Mouse (Mus musculus): ENCODE results near the gene Retreg3. TPM values are rescaled to one million over a fixed set of nuclear protein-coding genes. Genes with fewer than 3 reads are reported as not detected.
A peak's percentile ranks its signal among the peaks of the same experiment; 100 is the strongest.

The Retreg3 gene
- polyA plus RNA-seq, 3 experiments from 2014 or later: 15.1 to 26.8 (median 21.4) TPM

- no peak for ATAC-seq
Observed at GRCm38 (mm10) chr11:101050359-101050758, 69.3 kb downstream of the Retreg3 start.

GRCm38 (mm10) chr11:101047502-101047901 lies 72.2 kb downstream of the Retreg3 start:
- ATAC-seq: peak; percentile 43

DNA sequence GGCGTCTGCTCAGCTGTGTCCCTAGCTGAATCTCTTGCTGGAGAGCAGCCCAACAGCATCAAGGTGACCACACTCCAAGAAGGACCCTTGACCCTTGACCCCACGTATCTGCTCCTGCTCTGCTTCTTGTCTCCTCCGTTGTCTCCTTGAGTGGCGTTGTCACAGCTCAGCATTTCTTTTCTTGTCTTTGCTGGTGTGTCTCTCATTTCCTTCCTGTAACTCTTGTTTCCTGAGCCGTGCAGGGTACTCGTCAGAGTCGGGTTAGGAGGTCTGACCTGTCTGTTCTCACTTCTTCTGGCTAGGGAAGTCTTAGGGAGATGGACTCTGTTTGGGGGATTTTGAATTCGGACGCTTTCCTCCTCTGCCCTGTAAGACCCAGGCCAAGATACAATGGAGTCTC lies 73.3 kb downstream of the Retreg3 start:
- no peak for ATAC-seq

Other genes with a start within 250 kb of the Retreg3 start
- 100 to 1,000 TPM in 1 of 3 experiments, 10 to 100 TPM in 2; 79.3 to 111 (median 99.2) TPM for gene Stat3, start 180.4 kb downstream of the Retreg3 start, polyA plus RNA-seq (2017; shearing (Covaris generic))
- under 1 TPM in 2 of 3 experiments, not detected in 1; 0.09 to 0.26 TPM for gene Cavin1, start 149.0 kb downstream of the Retreg3 start, polyA plus RNA-seq (2017; shearing (Covaris generic))
- gene Atp6v0a1, start 110.4 kb downstream of the Retreg3 start, polyA plus RNA-seq (2017; shearing (Covaris generic)): 1 to 10 TPM; 1.3 to 7.7 (median 6.8) TPM
- 1 to 10 TPM; 4.4 to 7.3 (median 5.7) TPM for gene Naglu, start 49.9 kb downstream of the Retreg3 start, polyA plus RNA-seq (2017; shearing (Covaris generic))
- gene Hsd17b1, start 41.5 kb downstream of the Retreg3 start, polyA plus RNA-seq (2017; shearing (Covaris generic)): under 1 TPM in 1 of 3 experiments, not detected in 2; 0.26 TPM
- 10 to 100 TPM; 16.5 to 21.0 (median 18.2) TPM for gene Coasy, start 37.3 kb downstream of the Retreg3 start, polyA plus RNA-seq (2017; shearing (Covaris generic))
- gene Mlx, start 32.6 kb downstream of the Retreg3 start, polyA plus RNA-seq (2017; shearing (Covaris generic)): 10 to 100 TPM; 61.9 to 74.3 (median 66.5) TPM
- gene Psmc3ip, start 24.5 kb downstream of the Retreg3 start, polyA plus RNA-seq (2017; shearing (Covaris generic)): 10 to 100 TPM in 1 of 3 experiments, 1 to 10 TPM in 2; 7.7 to 19.7 (median 10.0) TPM
- gene Tubg1, start within 50 bp of the Retreg3 start, polyA plus RNA-seq (2017; shearing (Covaris generic)): 10 to 100 TPM; 24.7 to 32.4 (median 24.7) TPM
- gene Tubg2, start 36.0 kb upstream of the Retreg3 start, polyA plus RNA-seq (2017; shearing (Covaris generic)): 1 to 10 TPM; 1.2 to 1.8 (median 1.5) TPM
- under 1 TPM in 2 of 3 experiments, not detected in 1; 0.09 to 0.15 TPM for gene Cntnap1, start 50.6 kb upstream of the Retreg3 start, polyA plus RNA-seq (2017; shearing (Covaris generic))
- not detected for gene Plekhh3, start 51.5 kb upstream of the Retreg3 start, polyA plus RNA-seq (2017; shearing (Covaris generic))
- gene Ccr10, start 55.5 kb upstream of the Retreg3 start, polyA plus RNA-seq (2017; shearing (Covaris generic)): under 1 TPM in 2 of 3 experiments, not detected in 1; 0.33 to 0.55 TPM
- gene Ezh1, start 106.6 kb upstream of the Retreg3 start, polyA plus RNA-seq (2017; shearing (Covaris generic)): 10 to 100 TPM; 38.0 to 70.6 (median 62.7) TPM
- not detected for gene Ramp2, start 126.1 kb upstream of the Retreg3 start, polyA plus RNA-seq (2017; shearing (Covaris generic))
- 100 to 1,000 TPM; 134 to 144 (median 138) TPM for gene Vps25, start 133.8 kb upstream of the Retreg3 start, polyA plus RNA-seq (2017; shearing (Covaris generic))
- gene Wnk4, start 140.7 kb upstream of the Retreg3 start, polyA plus RNA-seq (2017; shearing (Covaris generic)): 1 to 10 TPM in 1 of 3 experiments, under 1 TPM in 1, not detected in 1; 0.75 to 2.9 TPM
- 1 to 10 TPM in 1 of 3 experiments, under 1 TPM in 2; 0.63 to 1.2 (median 0.71) TPM for gene Cntd1, start 159.1 kb upstream of the Retreg3 start, polyA plus RNA-seq (2017; shearing (Covaris generic))
- 100 to 1,000 TPM; 129 to 132 (median 131) TPM for gene Coa3, start 159.2 kb upstream of the Retreg3 start, polyA plus RNA-seq (2017; shearing (Covaris generic))
- gene Becn1, start 182.4 kb upstream of the Retreg3 start, polyA plus RNA-seq (2017; shearing (Covaris generic)): 10 to 100 TPM; 62.1 to 87.3 (median 74.1) TPM
- 10 to 100 TPM; 25.8 to 37.6 (median 36.8) TPM for gene Psme3, start 196.3 kb upstream of the Retreg3 start, polyA plus RNA-seq (2017; shearing (Covaris generic))
- 10 to 100 TPM in 1 of 3 experiments, 1 to 10 TPM in 2; 2.5 to 12.3 (median 4.9) TPM for gene Aoc2, start 205.2 kb upstream of the Retreg3 start, polyA plus RNA-seq (2017; shearing (Covaris generic))
- gene Aoc3, start 210.7 kb upstream of the Retreg3 start, polyA plus RNA-seq (2017; shearing (Covaris generic)): not detected
- not detected for gene G6pc, start 247.7 kb upstream of the Retreg3 start, polyA plus RNA-seq (2017; shearing (Covaris generic))